Mouse (Mus musculus) E14TG2a.4 (cell line): ENCODE measurements around the gene Ell2.

Source experiments
- H3K27me3 ChIP-seq: 2 replicates; pipeline ENCODE4 v1.6.1; 2014; ENCODE audit warnings: low read length, control low read depth; ENCODE audit not compliant: insufficient read depth
- H3K36me3 ChIP-seq: 2 replicates; pipeline ENCODE4 v1.6.1; 2014; ENCODE audit warnings: low read length, control low read depth; ENCODE audit not compliant: insufficient read depth
- H3K4me1 ChIP-seq: replicated peaks from 2 replicates; pipeline ENCODE4 v1.6.1; 2014; ENCODE audit warnings: low read depth, low read length, control low read depth
- H3K4me3 ChIP-seq: replicated peaks from 2 replicates; pipeline ENCODE4 v1.5.1; 2014; ENCODE audit warnings: mild to moderate bottlenecking, low read length
- H3K9me3 ChIP-seq: 2 replicates; pipeline ENCODE4 v1.6.1; 2014; ENCODE audit warnings: low read length, control low read depth
- CTCF ChIP-seq: conservative IDR thresholded peaks from 2 replicates; pipeline ENCODE4 v1.5.1; 2014; ENCODE audit warnings: low read length
- NANOG ChIP-seq: IDR thresholded peaks from 2 replicates; pipeline ENCODE4 v1.6.1; 2014; ENCODE audit warnings: borderline replicate concordance, low read length, mixed read lengths
- POU5F1 ChIP-seq: IDR thresholded peaks from 2 replicates; pipeline ENCODE4 v1.6.1; 2014; ENCODE audit warnings: low read length, borderline replicate concordance

Gene Ell2

GRCm38 (mm10) chr13:75706457-75706856, at the start of gene Ell2:
Gene Ell2 (plus strand): TSS chr13:75706757.
- TF ChIP-seq CTCF (no peak), POU5F1 (no peak), NANOG (no peak)
- H3K36me3 ChIP-seq, result peaks cover 6% of the 10 kb centered on the region; the same call in 1 of the 2 replicates
- peak within 1 kb of the TSS; percentile 90 for H3K4me3 ChIP-seq
- no peaks in the 10 kb centered on the region for H3K9me3 ChIP-seq
- H3K4me1 ChIP-seq, result peaks cover 45% of the 10 kb centered on the region
- H3K27me3 ChIP-seq, result peaks cover 14% of the 10 kb centered on the region

- Histone ChIP-seq H3K36me3 (peaks cover 17% of the 10 kb centered on the region), H3K4me3 (no peak overlapping the region), H3K27me3 (no peaks in the 10 kb centered on the region), H3K9me3 (peaks cover 64% of the 10 kb centered on the region), H3K4me1 (0 out of 2 replicates have a peak, but pooled peaks cover 5% of the 10 kb centered on the region)
- peak; percentile 80 for TF ChIP-seq NANOG
- TF ChIP-seq CTCF, result no peak
These were observed 21.1 kb upstream of the Ell2 start for GRCm38 (mm10) chr13:75685438-75685837.

GRCm38 (mm10) chr13:75686995-75687394, 19.6 kb upstream of the Ell2 start:
- Histone ChIP-seq H3K36me3 (peaks cover 17% of the 10 kb centered on the region), H3K9me3 (peaks cover 67% of the 10 kb centered on the region), H3K4me1 (0 out of 2 replicates have a peak, but pooled peaks cover 5% of the 10 kb centered on the region), H3K4me3 (no peak overlapping the region), H3K27me3 (no peaks in the 10 kb centered on the region)
- TF ChIP-seq NANOG (no peak), CTCF (no peak), POU5F1 (no peak)

GRCm38 (mm10) chr13:75691625-75692024, 14.9 kb upstream of the Ell2 start:
- H3K4me3 ChIP-seq, result no peak overlapping the region
- TF ChIP-seq POU5F1, result no peak
- no peak for TF ChIP-seq NANOG
- no peak for TF ChIP-seq CTCF
- no peaks in the 10 kb centered on the region for H3K27me3 ChIP-seq
- peaks cover 41% of the 10 kb centered on the region for H3K9me3 ChIP-seq
- H3K36me3 ChIP-seq, result peaks cover 5% of the 10 kb centered on the region
- H3K4me1 ChIP-seq, result no peaks in the 10 kb centered on the region

- TF ChIP-seq POU5F1 (no peak), NANOG (no peak), CTCF (no peak)
- peaks cover 4% of the 10 kb centered on the region; the same call in 1 of the 2 replicates for H3K36me3 ChIP-seq
- peaks cover 35% of the 10 kb centered on the region for H3K9me3 ChIP-seq
- no peak overlapping the region for H3K4me3 ChIP-seq
- no peaks in the 10 kb centered on the region for H3K27me3 ChIP-seq
- H3K4me1 ChIP-seq, result no peaks in the 10 kb centered on the region
These were observed 13.5 kb upstream of the Ell2 start for GRCm38 (mm10) chr13:75693081-75693480.

- TF ChIP-seq NANOG (peak; percentile 8; the same call in 1 of the 2 replicates), CTCF (no peak), POU5F1 (peak; percentile 44; the same call in 1 of the 2 replicates)
- Histone ChIP-seq H3K36me3 (no peaks in the 10 kb centered on the region), H3K27me3 (no peaks in the 10 kb centered on the region), H3K9me3 (peaks cover 8% of the 10 kb centered on the region), H3K4me1 (peaks cover 20% of the 10 kb centered on the region), H3K4me3 (no peak overlapping the region)
These were observed 3.7 kb upstream of the Ell2 start for GRCm38 (mm10) chr13:75702814-75703213.

- Histone ChIP-seq H3K4me3 (peak overlapping the region; percentile 90), H3K4me1 (peaks cover 52% of the 10 kb centered on the region), H3K9me3 (no peaks in the 10 kb centered on the region), H3K36me3 (peaks cover 6% of the 10 kb centered on the region; the same call in 1 of the 2 replicates), H3K27me3 (peaks cover 14% of the 10 kb centered on the region)
- TF ChIP-seq POU5F1 (no peak), NANOG (no peak), CTCF (no peak)
These were observed 592 bp downstream of the Ell2 start for GRCm38 (mm10) chr13:75706882-75707816.

- Histone ChIP-seq H3K27me3 (peaks cover 14% of the 10 kb centered on the region), H3K36me3 (peaks cover 6% of the 10 kb centered on the region; the same call in 1 of the 2 replicates), H3K9me3 (no peaks in the 10 kb centered on the region), H3K4me3 (peak overlapping the region; percentile 90), H3K4me1 (peaks cover 51% of the 10 kb centered on the region)
- no peak for TF ChIP-seq CTCF
These were observed 1.5 kb downstream of the Ell2 start for GRCm38 (mm10) chr13:75707821-75708636.
